Mouse (Mus musculus) small intestine, adult 2 months (tissue): ENCODE data around the gene Adamts13. TPM values are rescaled to one million over a fixed set of nuclear protein-coding genes. Genes with fewer than 3 reads are reported as not detected.

Experiments
- H3K27ac ChIP-seq: fragments of 200-500 bp; 2 replicates; pipeline ENCODE4 v1.5.1; 2012; ENCODE audit warnings: low read depth, low read length, control low read depth, inconsistent platforms; ENCODE audit not compliant: insufficient read depth
- H3K27me3 ChIP-seq: fragments of 200-500 bp; 2 replicates; pipeline ENCODE4 v1.6.1; 2012; ENCODE audit warnings: mild to moderate bottlenecking, moderate library complexity, low read length, inconsistent platforms; ENCODE audit not compliant: control insufficient read depth, insufficient read depth
- H3K36me3 ChIP-seq: fragments of 200-500 bp; 2 replicates; pipeline ENCODE4 v1.6.1; 2012; ENCODE audit warnings: mild to moderate bottlenecking, low read length, control low read depth, inconsistent platforms; ENCODE audit not compliant: control insufficient read depth, insufficient read depth
- H3K4me1 ChIP-seq: fragments of 200-500 bp; 2 replicates; pipeline ENCODE4 v1.6.1; 2012; ENCODE audit warnings: low read length, inconsistent platforms, mixed read lengths; ENCODE audit not compliant: control insufficient read depth, insufficient read depth, insufficient read length
- H3K4me3 ChIP-seq: fragments of 200-500 bp; 2 replicates; pipeline ENCODE4 v1.5.1; 2012; ENCODE audit warnings: low read depth, mild to moderate bottlenecking, control low read depth, inconsistent platforms, low read length, moderate library complexity
- CTCF ChIP-seq: fragments of 200-500 bp; IDR thresholded peaks from 2 replicates; pipeline ENCODE4 v1.5.1; 2012; ENCODE audit warnings: low read depth, mild to moderate bottlenecking, control low read depth, inconsistent platforms, low read length, moderate library complexity, mixed read lengths; ENCODE audit not compliant: insufficient replicate concordance, insufficient read length; ENCODE audit errors: extremely low read depth
- POLR2A ChIP-seq: fragments of 200-500 bp; IDR thresholded peaks from 2 replicates; pipeline ENCODE4 v1.6.1; 2012; ENCODE audit warnings: low read depth, mild to moderate bottlenecking, control low read depth, inconsistent platforms, low read length, moderate library complexity
- WGBS: fragments of 180-500 bp; shearing (Covaris S2); methylation state at CpG from one replicate; pipeline ENCODE4 v1.1.7; 2018; 5-methylcytosine and 5-hydroxymethylcytosine counted together
- polyA plus RNA-seq: library from polyadenylated mRNA; depleted of rRNA; stranded (reverse); fragments of >200 nt; gene quantifications from 2 replicates; pipeline ENCODE4 v1.2.3, GENCODE M21; 2012

The Adamts13 gene
- polyA plus RNA-seq, 1 experiment = 0.94 TPM

- 68% methylated on average over 2 of the region's 2 CpGs for WGBS
- no peak for TF ChIP-seq POLR2A
- no peak for TF ChIP-seq CTCF
- H3K36me3 ChIP-seq = peaks cover 74% of the 10 kb centered on the region
- peaks cover 15% of the 10 kb centered on the region; the same call in 1 of the 2 replicates for H3K4me1 ChIP-seq
- H3K4me3 ChIP-seq = no peak overlapping the region
- no peak overlapping the region for H3K27ac ChIP-seq
- H3K27me3 ChIP-seq = no peaks in the 10 kb centered on the region
Observed at GRCm38 (mm10) chr2:26954735-26955395, 18.4 kb upstream of the Adamts13 start.

GRCm38 (mm10) chr2:26956811-26957487 is 16.3 kb upstream of the Adamts13 start:
- H3K27me3 ChIP-seq = no peaks in the 10 kb centered on the region
- TF ChIP-seq POLR2A (no peak), CTCF (peak; percentile 1; the same call in 1 of the 2 replicates)
- peaks cover 75% of the 10 kb centered on the region for H3K36me3 ChIP-seq
- peak overlapping the region; percentile 95 for H3K27ac ChIP-seq
- no peak overlapping the region for H3K4me3 ChIP-seq
- 41% methylated on average over 12 of the region's 12 CpGs for WGBS
- H3K4me1 ChIP-seq = peaks cover 15% of the 10 kb centered on the region; the same call in 1 of the 2 replicates

GRCm38 (mm10) chr2:26957488-26957859 is 15.7 kb upstream of the Adamts13 start:
- peaks cover 15% of the 10 kb centered on the region; the same call in 1 of the 2 replicates for H3K4me1 ChIP-seq
- no peak overlapping the region for H3K4me3 ChIP-seq
- no peak for TF ChIP-seq POLR2A
- no peak for TF ChIP-seq CTCF
- 14% methylated on average over 2 of the region's 2 CpGs for WGBS
- H3K27me3 ChIP-seq = no peaks in the 10 kb centered on the region
- peaks cover 76% of the 10 kb centered on the region for H3K36me3 ChIP-seq
- H3K27ac ChIP-seq = peak overlapping the region; percentile 95

GRCm38 (mm10) chr2:26960756-26961155 is 12.5 kb upstream of the Adamts13 start:
- Histone ChIP-seq H3K27me3 (no peaks in the 10 kb centered on the region), H3K4me3 (no peak overlapping the region), H3K27ac (no peak overlapping the region), H3K4me1 (peaks cover 14% of the 10 kb centered on the region; the same call in 1 of the 2 replicates), H3K36me3 (peaks cover 45% of the 10 kb centered on the region)
- WGBS = 67% methylated on average over 4 of the region's 4 CpGs
- TF ChIP-seq CTCF (peak; percentile 38; the same call in 1 of the 2 replicates), POLR2A (no peak)

- peaks cover 2% of the 10 kb centered on the region; the same call in 1 of the 2 replicates for H3K4me1 ChIP-seq
- H3K4me3 ChIP-seq = peak within 1 kb of the TSS; percentile 90
- peak within 1 kb of the TSS; percentile 92 for H3K27ac ChIP-seq
- peaks cover 20% of the 10 kb centered on the region for H3K36me3 ChIP-seq
- peak; percentile 28; the same call in 1 of the 2 replicates for TF ChIP-seq CTCF
- TF ChIP-seq POLR2A = peak; percentile 45
- WGBS = under 1% methylated on average over 50 of the region's 50 CpGs
- no peaks in the 10 kb centered on the region for H3K27me3 ChIP-seq
Observed at GRCm38 (mm10) chr2:26963923-26964723, 9.1 kb upstream of the Adamts13 start, which contains the start of gene Rexo4. Gene Rexo4, minus strand, starts transcription at chr2:26964386.

- Histone ChIP-seq H3K4me1 (peaks cover 4% of the 10 kb centered on the region; the same call in 1 of the 2 replicates), H3K27me3 (no peaks in the 10 kb centered on the region), H3K4me3 (peak overlapping the region; percentile 90), H3K27ac (peak overlapping the region; percentile 92), H3K36me3 (peaks cover 15% of the 10 kb centered on the region)
- TF ChIP-seq CTCF = no peak
- no peak for TF ChIP-seq POLR2A
- whole genome bisulfite sequencing = 7% methylated on average over 14 of the region's 14 CpGs
Observed at GRCm38 (mm10) chr2:26964724-26965370, 8.4 kb upstream of the Adamts13 start.
